Mouse (Mus musculus): ENCODE data around the gene Rps11. TPM values are rescaled to one million over a fixed set of nuclear protein-coding genes. Genes with fewer than 3 reads are reported as not detected.
"Not testable (repeated sequence)": the region's sequence is repeated elsewhere in the genome, so short reads cannot be mapped to it uniquely, and the experiment has no call there.

Rps11 gene
- polyA plus RNA-seq, 1 experiment from 2014 or later, result 960 TPM

DNA sequence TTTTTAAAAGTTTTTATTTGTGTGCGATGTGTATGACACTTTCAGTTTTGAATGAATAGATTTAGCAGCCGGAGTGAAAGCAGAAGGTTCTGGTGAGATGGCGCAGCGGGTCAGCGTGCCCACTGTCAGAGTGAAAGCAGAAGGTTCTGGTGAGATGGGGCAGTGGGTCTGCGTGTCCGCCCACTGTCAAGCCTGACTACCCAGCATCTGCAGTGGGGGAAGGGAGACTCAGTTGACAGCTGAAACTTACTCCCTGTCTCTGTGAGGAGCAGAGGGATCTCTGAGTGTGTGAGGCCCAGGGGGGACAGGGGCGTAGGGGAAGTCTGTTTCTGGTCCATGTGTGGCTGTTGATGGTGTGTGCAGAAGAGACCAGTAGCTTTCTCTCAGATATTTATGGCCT lies 6.7 kb downstream of the Rps11 start:
- no peak overlapping the region for H3K4me2 ChIP-seq (ENCODE audit: low read length)
- ATAC-seq (ENCODE audit: low FRiP score, low TSS enrichment), result no peak
- peaks cover 48% of the 10 kb centered on the region for H3K36me3 ChIP-seq (ENCODE audit: control insufficient read depth, insufficient read depth, low read length)
- 75% methylated on average over 8 of the region's 8 CpGs for WGBS
- no peak overlapping the region for H3K9ac ChIP-seq (replicated peaks; ENCODE audit: low read length)
- H3K27ac ChIP-seq (replicated peaks; ENCODE audit: low read depth, low read length), result no peak overlapping the region
- H3K4me1 ChIP-seq (ENCODE audit: control insufficient read depth, insufficient read depth, low read length), result no peaks in the 10 kb centered on the region
- H3K9me3 ChIP-seq (ENCODE audit: control insufficient read depth, low read length), result no peaks in the 10 kb centered on the region
- no peak for DNase-seq
- H3K4me3 ChIP-seq (replicated peaks; ENCODE audit: low read depth, low read length), result no peak overlapping the region
- no peaks in the 10 kb centered on the region for H3K27me3 ChIP-seq (ENCODE audit: control insufficient read depth, insufficient read depth, low read length)

DNA sequence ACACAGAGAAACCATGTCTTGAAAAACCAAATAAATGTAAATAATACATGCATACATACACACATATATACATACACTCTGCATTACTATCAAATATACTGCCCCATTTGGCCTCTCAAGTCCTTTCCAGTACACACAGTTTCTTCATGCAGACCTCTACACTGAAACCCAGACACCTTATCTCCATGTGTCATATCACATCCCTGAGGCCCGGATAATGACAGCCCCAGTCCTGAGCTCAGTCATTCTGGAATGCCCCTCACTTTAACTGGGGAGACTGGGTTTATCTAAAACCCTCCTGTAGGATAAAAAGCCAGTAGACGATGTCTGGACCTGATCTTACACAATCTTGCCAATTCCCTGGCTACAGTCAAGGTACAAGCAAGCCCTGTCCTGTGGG lies 10.8 kb downstream of the Rps11 start:
- H3K4me3 ChIP-seq (replicated peaks; ENCODE audit: low read depth, low read length), result no peak overlapping the region
- no peak for ATAC-seq (ENCODE audit: low FRiP score, low TSS enrichment)
- no peak overlapping the region for H3K4me2 ChIP-seq (ENCODE audit: low read length)
- no peak overlapping the region for H3K27ac ChIP-seq (replicated peaks; ENCODE audit: low read depth, low read length)
- no peaks in the 10 kb centered on the region for H3K9me3 ChIP-seq (ENCODE audit: control insufficient read depth, low read length)
- H3K4me1 ChIP-seq (ENCODE audit: control insufficient read depth, insufficient read depth, low read length), result no peaks in the 10 kb centered on the region
- whole genome bisulfite sequencing, result 88% methylated on average over 2 of the region's 2 CpGs
- peaks cover 10% of the 10 kb centered on the region for H3K36me3 ChIP-seq (ENCODE audit: control insufficient read depth, insufficient read depth, low read length)
- no peaks in the 10 kb centered on the region for H3K27me3 ChIP-seq (ENCODE audit: control insufficient read depth, insufficient read depth, low read length)
- no peak for DNase-seq
- no peak overlapping the region for H3K9ac ChIP-seq (replicated peaks; ENCODE audit: low read length)

DNA sequence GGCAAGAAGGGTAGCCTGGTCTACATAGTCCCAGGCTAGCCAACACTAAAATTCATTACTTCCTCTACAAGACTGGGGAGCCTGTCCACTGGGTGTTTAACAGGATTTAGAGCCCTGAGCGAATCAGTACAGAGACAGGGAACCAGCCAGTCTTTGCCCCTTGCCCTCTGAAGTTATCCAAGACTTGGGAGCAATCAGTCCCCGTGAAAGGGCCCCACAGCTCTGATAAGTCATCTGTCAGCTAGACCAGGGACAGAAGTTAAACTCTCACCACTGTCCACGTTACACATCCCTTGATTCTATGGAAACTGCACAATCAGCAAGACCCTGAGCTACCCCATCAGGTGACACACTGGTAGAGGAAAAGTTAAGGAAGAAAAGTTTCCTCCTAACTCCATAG lies 11.7 kb downstream of the Rps11 start:
- Histone ChIP-seq H3K4me1 (ENCODE audit: control insufficient read depth, insufficient read depth, low read length) (no peaks in the 10 kb centered on the region), H3K27me3 (ENCODE audit: control insufficient read depth, insufficient read depth, low read length) (no peaks in the 10 kb centered on the region), H3K4me2 (ENCODE audit: low read length) (no peak overlapping the region), H3K27ac (replicated peaks; ENCODE audit: low read depth, low read length) (no peak overlapping the region), H3K4me3 (replicated peaks; ENCODE audit: low read depth, low read length) (no peak overlapping the region), H3K36me3 (ENCODE audit: control insufficient read depth, insufficient read depth, low read length) (peaks cover under 1% of the 10 kb centered on the region; the same call in 1 of the 2 replicates), H3K9me3 (ENCODE audit: control insufficient read depth, low read length) (no peaks in the 10 kb centered on the region), H3K9ac (replicated peaks; ENCODE audit: low read length) (no peak overlapping the region)
- no peak for DNase-seq
- 76% methylated on average over 3 of the region's 3 CpGs for WGBS
- ATAC-seq (ENCODE audit: low FRiP score, low TSS enrichment), result no peak

DNA sequence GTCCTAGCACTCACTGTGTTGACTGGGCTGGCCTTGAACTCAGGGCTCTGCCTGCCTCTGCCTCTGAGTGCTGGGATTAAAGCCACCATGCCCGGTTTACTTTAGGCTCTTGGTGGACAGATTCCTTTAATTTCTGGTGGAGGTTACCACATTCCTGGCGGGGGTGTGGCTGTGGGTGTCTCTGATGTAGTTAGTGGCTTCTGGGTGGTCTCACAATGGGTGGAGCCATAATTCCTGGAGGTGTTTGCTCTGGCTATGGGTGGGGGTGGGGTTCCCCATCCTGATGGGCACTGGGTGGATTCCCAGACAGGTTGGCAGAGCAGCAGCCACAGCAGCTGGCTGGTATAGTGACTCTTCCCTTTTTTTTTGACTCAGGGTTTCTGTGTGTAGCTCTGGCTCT lies 12.3 kb downstream of the Rps11 start:
- no peak for DNase-seq
- ATAC-seq (ENCODE audit: low FRiP score, low TSS enrichment), result no peak
- 70% methylated on average over 2 of the region's 2 CpGs for WGBS
- Histone ChIP-seq H3K9ac (replicated peaks; ENCODE audit: low read length) (no peak overlapping the region), H3K4me3 (replicated peaks; ENCODE audit: low read depth, low read length) (no peak overlapping the region), H3K4me2 (ENCODE audit: low read length) (no peak overlapping the region), H3K4me1 (ENCODE audit: control insufficient read depth, insufficient read depth, low read length) (no peaks in the 10 kb centered on the region), H3K27me3 (ENCODE audit: control insufficient read depth, insufficient read depth, low read length) (no peaks in the 10 kb centered on the region), H3K27ac (replicated peaks; ENCODE audit: low read depth, low read length) (no peak overlapping the region), H3K36me3 (ENCODE audit: control insufficient read depth, insufficient read depth, low read length) (no peaks in the 10 kb centered on the region), H3K9me3 (ENCODE audit: control insufficient read depth, low read length) (no peaks in the 10 kb centered on the region)

DNA sequence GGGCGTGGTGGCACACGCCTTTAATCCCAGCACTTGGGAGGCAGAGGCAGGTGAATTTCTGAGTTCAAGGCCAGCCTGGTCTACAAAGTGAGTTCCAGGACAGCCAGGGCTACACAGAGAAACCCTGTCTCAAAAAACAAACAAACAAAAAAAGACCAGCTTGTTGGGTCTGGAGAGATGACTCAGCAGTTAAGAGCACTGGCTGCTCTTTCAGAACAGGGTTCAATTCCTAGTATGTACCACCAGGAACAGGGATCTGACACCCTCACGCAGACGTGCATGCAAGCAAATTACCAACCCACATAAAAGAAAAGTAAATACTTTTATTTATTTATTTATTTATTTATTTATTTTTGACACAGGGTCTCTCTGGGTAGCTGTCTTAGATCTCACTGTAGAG lies 14.2 kb downstream of the Rps11 start:
- H3K9me3 ChIP-seq (ENCODE audit: control insufficient read depth, low read length); H3K36me3 ChIP-seq (ENCODE audit: control insufficient read depth, insufficient read depth, low read length); H3K4me3 ChIP-seq (replicated peaks; ENCODE audit: low read depth, low read length); DNase-seq; H3K9ac ChIP-seq (replicated peaks; ENCODE audit: low read length); H3K27me3 ChIP-seq (ENCODE audit: control insufficient read depth, insufficient read depth, low read length); H3K4me2 ChIP-seq (ENCODE audit: low read length); H3K27ac ChIP-seq (replicated peaks; ENCODE audit: low read depth, low read length); ATAC-seq (ENCODE audit: low FRiP score, low TSS enrichment); H3K4me1 ChIP-seq (ENCODE audit: control insufficient read depth, insufficient read depth, low read length): not testable (repeated sequence)
- 95% methylated on average over 4 of the region's 4 CpGs for WGBS

DNA sequence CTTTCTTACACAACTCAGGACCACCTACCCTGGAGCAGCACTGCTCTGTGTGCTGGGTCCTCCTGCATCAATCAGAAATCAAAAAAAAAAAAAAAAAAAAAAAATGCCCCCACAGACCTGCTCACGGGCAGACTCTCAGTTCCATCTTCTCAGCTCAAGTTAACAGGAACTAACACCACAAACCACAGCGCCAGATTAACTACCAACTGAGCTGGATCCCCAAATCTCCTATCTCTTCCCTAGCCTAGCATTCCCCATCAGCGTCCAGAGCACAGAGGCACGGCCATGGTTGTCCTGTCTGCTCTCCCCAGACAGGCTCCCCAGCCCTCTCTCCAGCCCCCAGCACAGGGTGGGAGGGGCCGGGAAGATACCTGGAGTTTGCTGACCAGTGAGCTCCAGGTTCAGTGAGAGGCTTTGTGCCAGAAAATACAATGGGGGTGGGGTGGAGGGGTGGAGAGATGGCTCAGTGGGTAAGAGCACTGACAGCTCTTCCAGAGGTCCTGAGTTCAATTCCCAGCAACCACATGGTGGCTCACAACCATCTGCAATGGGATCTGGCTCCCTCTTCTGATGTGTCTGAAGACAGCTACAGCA lies 17.1 kb downstream of the Rps11 start:
- no peaks in the 10 kb centered on the region for H3K4me1 ChIP-seq (ENCODE audit: control insufficient read depth, insufficient read depth, low read length)
- H3K4me3 ChIP-seq (replicated peaks; ENCODE audit: low read depth, low read length), result no peak overlapping the region
- H3K27ac ChIP-seq (replicated peaks; ENCODE audit: low read depth, low read length), result no peak overlapping the region
- WGBS, result 52% methylated on average over 5 of the region's 5 CpGs
- no peaks in the 10 kb centered on the region for H3K9me3 ChIP-seq (ENCODE audit: control insufficient read depth, low read length)
- no peak overlapping the region for H3K4me2 ChIP-seq (ENCODE audit: low read length)
- ATAC-seq (ENCODE audit: low FRiP score, low TSS enrichment) (no peak), DNase-seq (no peak)
- no peaks in the 10 kb centered on the region for H3K36me3 ChIP-seq (ENCODE audit: control insufficient read depth, insufficient read depth, low read length)
- no peaks in the 10 kb centered on the region for H3K27me3 ChIP-seq (ENCODE audit: control insufficient read depth, insufficient read depth, low read length)
- no peak overlapping the region for H3K9ac ChIP-seq (replicated peaks; ENCODE audit: low read length)

DNA sequence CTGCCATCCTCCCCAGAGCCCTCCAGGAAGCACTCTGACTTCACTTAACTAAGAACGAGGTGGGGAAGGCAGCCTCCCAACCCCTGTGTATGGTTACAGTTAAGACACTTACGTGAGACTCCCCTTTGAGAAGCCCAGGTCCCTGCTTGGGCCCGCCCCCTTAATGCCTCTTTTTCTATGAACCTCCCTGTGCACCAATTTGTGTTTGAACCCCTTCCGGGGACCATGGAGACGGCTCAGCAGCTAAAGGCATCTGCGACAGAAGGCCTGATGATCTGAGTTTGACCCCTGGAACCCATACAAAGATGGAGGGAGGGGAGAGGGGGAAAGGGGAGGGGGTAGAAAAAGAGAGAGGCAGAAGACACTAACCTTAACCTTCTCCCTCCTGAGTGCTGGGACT lies 17.8 kb downstream of the Rps11 start:
- H3K27me3 ChIP-seq (ENCODE audit: control insufficient read depth, insufficient read depth, low read length), result no peaks in the 10 kb centered on the region
- 13% methylated on average over 6 of the region's 6 CpGs for WGBS
- DNase-seq, result no peak

DNA sequence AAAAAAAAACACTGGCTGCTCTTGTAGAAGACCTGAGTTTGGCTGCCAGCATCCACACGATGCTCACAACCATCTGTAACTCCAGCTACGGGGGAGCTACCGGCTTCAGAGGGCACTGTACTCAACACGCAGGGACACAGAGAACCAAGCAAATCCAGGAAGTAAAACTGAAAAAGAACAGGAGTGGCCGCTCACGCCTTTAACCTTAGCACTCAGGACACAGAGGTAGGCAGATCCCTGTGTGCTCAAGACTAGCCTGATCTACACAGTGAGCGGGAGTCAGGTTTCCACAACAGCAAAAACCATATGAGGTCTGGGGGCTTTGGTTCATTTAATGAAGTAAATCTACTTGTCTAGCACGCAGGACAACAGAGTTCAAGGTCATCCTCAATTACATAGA lies 18.7 kb downstream of the Rps11 start:
- no peak overlapping the region for H3K27ac ChIP-seq (replicated peaks; ENCODE audit: low read depth, low read length)
- no peaks in the 10 kb centered on the region for H3K4me1 ChIP-seq (ENCODE audit: control insufficient read depth, insufficient read depth, low read length)
- H3K4me2 ChIP-seq (ENCODE audit: low read length), result no peak overlapping the region
- DNase-seq (no peak), ATAC-seq (ENCODE audit: low FRiP score, low TSS enrichment) (no peak)
- H3K27me3 ChIP-seq (ENCODE audit: control insufficient read depth, insufficient read depth, low read length), result no peaks in the 10 kb centered on the region
- no peaks in the 10 kb centered on the region for H3K9me3 ChIP-seq (ENCODE audit: control insufficient read depth, low read length)
- 83% methylated on average over 8 of the region's 8 CpGs for WGBS
- no peak overlapping the region for H3K9ac ChIP-seq (replicated peaks; ENCODE audit: low read length)
- no peak overlapping the region for H3K4me3 ChIP-seq (replicated peaks; ENCODE audit: low read depth, low read length)
- H3K36me3 ChIP-seq (ENCODE audit: control insufficient read depth, insufficient read depth, low read length), result no peaks in the 10 kb centered on the region

More for the DNA sequence above, 17.8 kb downstream of the Rps11 start:
- Histone ChIP-seq H3K27ac (replicated peaks; ENCODE audit: low read depth, low read length) (no peak overlapping the region), H3K4me3 (replicated peaks; ENCODE audit: low read depth, low read length) (no peak overlapping the region), H3K4me2 (ENCODE audit: low read length) (no peak overlapping the region), H3K36me3 (ENCODE audit: control insufficient read depth, insufficient read depth, low read length) (no peaks in the 10 kb centered on the region), H3K9ac (replicated peaks; ENCODE audit: low read length) (no peak overlapping the region), H3K9me3 (ENCODE audit: control insufficient read depth, low read length) (no peaks in the 10 kb centered on the region), H3K4me1 (ENCODE audit: control insufficient read depth, insufficient read depth, low read length) (no peaks in the 10 kb centered on the region)
- ATAC-seq (ENCODE audit: low FRiP score, low TSS enrichment), result no peak

DNA sequence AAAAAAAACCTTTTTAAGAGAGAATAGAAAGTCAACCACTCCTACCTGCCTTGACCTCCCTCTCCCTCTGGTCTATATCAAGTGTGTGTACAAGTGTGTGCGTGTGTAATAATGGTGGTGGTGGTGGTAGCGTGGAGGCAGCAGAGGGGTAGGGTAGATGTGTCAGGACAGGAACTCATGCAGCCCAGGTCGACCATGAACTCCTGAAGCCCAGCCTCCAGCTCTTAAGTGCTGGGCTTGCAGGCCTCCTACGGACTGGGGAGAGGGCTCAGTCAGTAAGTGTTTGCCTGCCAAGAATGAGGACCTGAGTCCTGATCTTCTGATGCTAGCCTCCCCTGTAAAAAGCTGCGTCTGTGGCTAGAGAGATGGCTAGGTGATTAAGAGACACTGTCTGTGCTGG lies 19.3 kb downstream of the Rps11 start:
- H3K4me1 ChIP-seq (ENCODE audit: control insufficient read depth, insufficient read depth, low read length), result no peaks in the 10 kb centered on the region
- no peak for DNase-seq
- ATAC-seq (ENCODE audit: low FRiP score, low TSS enrichment), result no peak
- no peaks in the 10 kb centered on the region for H3K27me3 ChIP-seq (ENCODE audit: control insufficient read depth, insufficient read depth, low read length)
- 80% methylated on average over 5 of the region's 5 CpGs for WGBS
- H3K4me3 ChIP-seq (replicated peaks; ENCODE audit: low read depth, low read length), result no peak overlapping the region
- no peak overlapping the region for H3K4me2 ChIP-seq (ENCODE audit: low read length)
- no peak overlapping the region for H3K9ac ChIP-seq (replicated peaks; ENCODE audit: low read length)
- H3K9me3 ChIP-seq (ENCODE audit: control insufficient read depth, low read length), result no peaks in the 10 kb centered on the region
- H3K36me3 ChIP-seq (ENCODE audit: control insufficient read depth, insufficient read depth, low read length), result no peaks in the 10 kb centered on the region
- H3K27ac ChIP-seq (replicated peaks; ENCODE audit: low read depth, low read length), result no peak overlapping the region
